Mouse (Mus musculus) lung, postnatal 14 days (tissue): ENCODE measurements around the gene Tnfaip3.
A peak's percentile ranks its signal among the peaks of the same experiment; 100 is the strongest.

Source experiments
- DNase-seq: peaks from one replicate; pipeline ENCODE4 v3.0.0; 2021

The Tnfaip3 gene

GRCm38 (mm10) chr10:19015257-19015862 lies at the start of gene Tnfaip3:
Gene Tnfaip3 (minus strand): TSS chr10:19015657.
- DNase-seq, result peak; percentile 98

- DNase-seq, result no peak
Observed at GRCm38 (mm10) chr10:19064651-19065601, 49.5 kb upstream of the Tnfaip3 start.

GRCm38 (mm10) chr10:19063670-19064069 lies 48.2 kb upstream of the Tnfaip3 start:
- DNase-seq, result no peak

- no peak for DNase-seq
Observed at GRCm38 (mm10) chr10:19063208-19063607, 47.8 kb upstream of the Tnfaip3 start.

- DNase-seq, result peak; percentile 47
Observed at GRCm38 (mm10) chr10:19062098-19062905, 46.8 kb upstream of the Tnfaip3 start.

- no peak for DNase-seq
Observed at GRCm38 (mm10) chr10:19061201-19061600, 45.7 kb upstream of the Tnfaip3 start.

- DNase-seq, result no peak
Observed at GRCm38 (mm10) chr10:19053524-19053923, 38.1 kb upstream of the Tnfaip3 start.

- DNase-seq, result no peak
Observed at GRCm38 (mm10) chr10:19045986-19046385, 30.5 kb upstream of the Tnfaip3 start.

- no peak for DNase-seq
Observed at GRCm38 (mm10) chr10:19044765-19045516, 29.5 kb upstream of the Tnfaip3 start.

- DNase-seq, result no peak
Observed at GRCm38 (mm10) chr10:19043529-19044262, 28.2 kb upstream of the Tnfaip3 start.

- DNase-seq, result no peak
Observed at GRCm38 (mm10) chr10:19040147-19040546, 24.7 kb upstream of the Tnfaip3 start.

GRCm38 (mm10) chr10:19034764-19035163 lies 19.3 kb upstream of the Tnfaip3 start:
- DNase-seq, result no peak

GRCm38 (mm10) chr10:19033696-19034095 lies 18.2 kb upstream of the Tnfaip3 start:
- no peak for DNase-seq

- DNase-seq, result no peak
Observed at GRCm38 (mm10) chr10:19031875-19032274, 16.4 kb upstream of the Tnfaip3 start.

- no peak for DNase-seq
Observed at GRCm38 (mm10) chr10:19030628-19031027, 15.2 kb upstream of the Tnfaip3 start.

- DNase-seq, result no peak
Observed at GRCm38 (mm10) chr10:19026710-19027109, 11.3 kb upstream of the Tnfaip3 start.

- DNase-seq, result no peak
Observed at GRCm38 (mm10) chr10:19024353-19024752, 8.9 kb upstream of the Tnfaip3 start.

GRCm38 (mm10) chr10:19023622-19024326 lies 8.3 kb upstream of the Tnfaip3 start:
- DNase-seq, result no peak

- DNase-seq, result no peak
Observed at GRCm38 (mm10) chr10:19022272-19022671, 6.8 kb upstream of the Tnfaip3 start.

- no peak for DNase-seq
Observed at GRCm38 (mm10) chr10:19016823-19017471, 1.5 kb upstream of the Tnfaip3 start.
